Comparison of ENCODE assay signal across 24 mouse cellular contexts in the genomic region with DNA sequence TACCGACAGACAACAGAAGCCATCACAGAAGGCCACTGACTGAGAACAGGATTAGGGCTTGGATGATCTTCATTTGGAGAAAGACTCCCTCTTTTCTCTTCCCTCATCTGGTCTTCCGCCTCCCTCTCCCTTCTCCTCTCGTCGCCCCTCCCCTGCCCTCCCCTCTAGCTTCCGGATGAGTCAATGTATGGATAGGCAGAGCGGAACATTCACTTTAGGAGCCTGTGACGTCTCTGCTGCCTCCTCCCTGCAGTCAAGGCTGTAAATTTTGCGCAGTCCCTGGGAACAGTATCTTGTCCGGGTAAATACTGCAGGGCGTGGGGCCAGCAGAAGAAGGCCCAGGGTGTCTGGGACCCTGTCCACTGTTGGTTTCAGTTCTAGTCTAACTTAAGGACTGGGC. TPM values are rescaled to one million over a fixed set of nuclear protein-coding genes. Genes with fewer than 3 reads are reported as not detected.
A peak's percentile ranks its signal among the peaks of the same experiment; 100 is the strongest.
DNase-seq lines count a peak whose midpoint lies in the region; ATAC-seq and TF ChIP-seq lines count a peak whose summit lies in the region.
"Had no signal": no experiment of that assay in that cellular context is flagged by ENCODE, and none has a peak within 500 bp of the region (broad histone marks: within the 10 kb centered on the region; RNA-seq: fewer than 3 reads in every experiment).

No protein-coding gene starts in this region.

- peak; percentile 26; the same call in 1 of the 2 replicates for ATAC-seq in intestine, embryonic 16.5 days
- ATAC-seq in intestine, postnatal 0 days = no peak
- ATAC-seq: forebrain, embryonic 14.5 days had no signal

- no peak for TF ChIP-seq CTCF in intestine, postnatal 0 days (IDR thresholded peaks at IDR 0.05; ENCODE audit: low read depth)
- TF ChIP-seq CTCF in left cerebral cortex, adult 2 months (IDR thresholded peaks at IDR 0.05) = no peak

- WGBS in intestine, embryonic 16.5 days = 50% methylated on average over 10 of the region's 10 CpGs
- 50% methylated on average over 10 of the region's 10 CpGs for WGBS in intestine, postnatal 0 days

- no peak overlapping the region for H3K4me2 ChIP-seq in intestine, embryonic 16.5 days (ENCODE audit: low read depth, low read length)
- H3K4me2 ChIP-seq in intestine, postnatal 0 days (replicated peaks; ENCODE audit: low read depth) = no peak overlapping the region
- H3K4me2 ChIP-seq: embryonic facial prominence, embryonic 15.5 days; heart, embryonic 15.5 days; hindbrain, embryonic 13.5 days had no signal

- no peaks in the 10 kb centered on the region for H3K36me3 ChIP-seq in intestine, embryonic 16.5 days (ENCODE audit: control insufficient read depth, insufficient read depth, low read length)
- H3K36me3 ChIP-seq in intestine, postnatal 0 days (ENCODE audit: control insufficient read depth, insufficient read depth) = no peaks in the 10 kb centered on the region
- H3K36me3 ChIP-seq: embryonic facial prominence, embryonic 15.5 days; forebrain, embryonic 10.5 days; heart, embryonic 10.5 days; heart, embryonic 15.5 days; hindbrain, embryonic 13.5 days had no signal

- no peak for DNase-seq in left cerebral cortex, adult 2 months (ENCODE audit: extremely low spot score in 1 of 2, low spot score in 2 of 2)
- no peak for DNase-seq in left cerebral cortex, postnatal 36 days (ENCODE audit: low spot score in 2 of 2)
- DNase-seq in R1 (ENCODE audit: low read depth, low spot score) = peak; percentile 21
- no peak for DNase-seq in adrenal gland, adult 8-10 months
- DNase-seq: adrenal gland, postnatal 14 days; cerebellum, adult 18-20 months; cerebellum, adult 9-11 months; cerebellum, postnatal 36 days; gastrocnemius, postnatal 10 days; heart, adult 18-20 months; heart, postnatal 14 days had no signal

- H3K4me3 ChIP-seq in intestine, embryonic 16.5 days (ENCODE audit: low read length) = no peak overlapping the region
- no peak overlapping the region for H3K4me3 ChIP-seq in intestine, postnatal 0 days (ENCODE audit: low read depth, low read length)
- no peak overlapping the region for H3K4me3 ChIP-seq in left cerebral cortex, adult 2 months
- H3K4me3 ChIP-seq: embryonic facial prominence, embryonic 15.5 days; erythroblast, embryonic 14.5 days; forebrain, embryonic 10.5 days; heart, embryonic 10.5 days; heart, embryonic 15.5 days; hindbrain, embryonic 13.5 days had no signal

- H3K4me1 ChIP-seq in intestine, embryonic 16.5 days (ENCODE audit: control insufficient read depth, insufficient read depth, low read length) = no peaks in the 10 kb centered on the region
- H3K4me1 ChIP-seq in intestine, postnatal 0 days (replicated peaks; ENCODE audit: control insufficient read depth, insufficient read depth, low read length) = no peaks in the 10 kb centered on the region
- H3K4me1 ChIP-seq: embryonic facial prominence, embryonic 15.5 days; heart, embryonic 10.5 days; heart, embryonic 15.5 days had no signal

- no peak overlapping the region for H3K9ac ChIP-seq in intestine, embryonic 16.5 days (ENCODE audit: low read depth, low read length)
- H3K9ac ChIP-seq in intestine, postnatal 0 days (ENCODE audit: low read depth, low read length) = no peak overlapping the region
- H3K9ac ChIP-seq: embryonic facial prominence, embryonic 15.5 days; heart, embryonic 15.5 days; hindbrain, embryonic 13.5 days had no signal

- peaks cover 13% of the 10 kb centered on the region; the same call in 1 of the 2 replicates for H3K27me3 ChIP-seq in intestine, embryonic 16.5 days (replicated peaks; ENCODE audit: control insufficient read depth, insufficient read depth, low read length)
- peaks cover 4% of the 10 kb centered on the region; the same call in 1 of the 2 replicates for H3K27me3 ChIP-seq in intestine, postnatal 0 days (replicated peaks; ENCODE audit: control insufficient read depth, insufficient read depth, low read length)
- H3K27me3 ChIP-seq: embryonic facial prominence, embryonic 15.5 days; hindbrain, embryonic 13.5 days had no signal

- intact Hi-C loops in left cerebral cortex, adult 2 months (cut with DNase I) = no loop called here
- intact Hi-C loops in left cerebral cortex, postnatal 36 days (cut with DNase I) = no loop called here

- no peaks in the 10 kb centered on the region for H3K9me3 ChIP-seq in intestine, embryonic 16.5 days (ENCODE audit: control insufficient read depth, low read length)
- H3K9me3 ChIP-seq in intestine, postnatal 0 days (ENCODE audit: control insufficient read depth) = no peaks in the 10 kb centered on the region
- H3K9me3 ChIP-seq: embryonic facial prominence, embryonic 15.5 days; forebrain, embryonic 10.5 days; heart, embryonic 10.5 days; heart, embryonic 15.5 days; hindbrain, embryonic 13.5 days had no signal

- H3K27ac ChIP-seq in intestine, embryonic 16.5 days (ENCODE audit: low read length) = no peak overlapping the region
- H3K27ac ChIP-seq in intestine, postnatal 0 days (ENCODE audit: low read depth, low read length) = no peak overlapping the region
- H3K27ac ChIP-seq in left cerebral cortex, adult 2 months = peak overlapping the region; percentile 53
- H3K27ac ChIP-seq: embryonic facial prominence, embryonic 15.5 days; forebrain, embryonic 10.5 days; heart, embryonic 10.5 days; heart, embryonic 15.5 days; hindbrain, embryonic 13.5 days; hindbrain, postnatal 0 days had no signal

RNA-seq across cellular contexts. Expression of gene Muc2, which starts 2.8 kb away (rescaled TPM):
- 22.1 and 28.5 TPM in 2 replicates for polyA plus RNA-seq in intestine, embryonic 16.5 days (2015; fragmentation: Nextera tagmentation; extraction: Ambion mirVana)
- polyA plus RNA-seq in intestine, postnatal 0 days (2015; fragmentation: Nextera tagmentation; extraction: Ambion mirVana) = 167 and 175 TPM in 2 replicates
- total RNA-seq in left cerebral cortex, adult 2 months (2021) = under 1 TPM; 0.61 to 0.65 TPM
- total RNA-seq in left cerebral cortex, postnatal 36 days (2021) = 1 to 10 TPM in 1 of 2 experiments, under 1 TPM in 1; 0.15 to 2.0 TPM
- 1 to 10 TPM in 2 of 4 experiments, under 1 TPM in 2; 0.24 to 2.2 (median 0.81) TPM for total RNA-seq in adrenal gland, adult 8-10 months (2022)
- total RNA-seq: CH12.LX; hematopoietic stem cell, adult 5-6 weeks had no signal
- polyA plus RNA-seq: forebrain, embryonic 10.5 days; forebrain, embryonic 14.5 days had no signal

RNA-seq across cellular contexts. Expression of gene Muc6, which starts 32.2 kb away (rescaled TPM):
- polyA plus RNA-seq in intestine, embryonic 16.5 days (2015; fragmentation: Nextera tagmentation; extraction: Ambion mirVana) = 0.24 and 0.28 TPM in 2 replicates
- 8.9 and 9.8 TPM in 2 replicates for polyA plus RNA-seq in intestine, postnatal 0 days (2015; fragmentation: Nextera tagmentation; extraction: Ambion mirVana)
- total RNA-seq in left cerebral cortex, adult 2 months (2021) = not detected
- total RNA-seq in left cerebral cortex, postnatal 36 days (2021) = not detected
- not detected for total RNA-seq in adrenal gland, adult 8-10 months (2022)
- total RNA-seq: adrenal gland, postnatal 14 days; gastrocnemius, postnatal 10 days; gastrocnemius, postnatal 4 days; heart, adult 18-20 months; heart, postnatal 14 days; hematopoietic stem cell, adult 5-6 weeks; hindbrain, postnatal 0 days had no signal
